Mouse (Mus musculus): ENCODE data around the gene Mink1. TPM values are rescaled to one million over a fixed set of nuclear protein-coding genes. Genes with fewer than 3 reads are reported as not detected.
A peak's percentile ranks its signal among the peaks of the same experiment; 100 is the strongest.

The Mink1 gene
- polyA plus RNA-seq, 1 experiment from 2014 or later: 20.3 TPM

- Histone ChIP-seq H3K4me2 (replicated peaks) (peak overlapping the region; percentile 82), H3K9me3 (replicated peaks) (no peaks in the 10 kb centered on the region), H3K4me3 (replicated peaks) (peak overlapping the region; percentile 74), H3K36me3 (peaks cover 64% of the 10 kb centered on the region), H3K9ac (peak overlapping the region; percentile 89), H3K4me1 (peaks cover 62% of the 10 kb centered on the region), H3K27me3 (no peaks in the 10 kb centered on the region), H3K27ac (replicated peaks) (peak overlapping the region; percentile 99)
- WGBS: 3% methylated on average over 28 of the region's 28 CpGs
- peak; percentile 8; the same call in 1 of the 2 replicates for ATAC-seq (ENCODE audit: insufficient number of reproducible peaks, low FRiP score, low TSS enrichment, low read depth)
Observed at GRCm38 (mm10) chr11:70647716-70648420, 85.2 kb downstream of the Mink1 start.

DNA sequence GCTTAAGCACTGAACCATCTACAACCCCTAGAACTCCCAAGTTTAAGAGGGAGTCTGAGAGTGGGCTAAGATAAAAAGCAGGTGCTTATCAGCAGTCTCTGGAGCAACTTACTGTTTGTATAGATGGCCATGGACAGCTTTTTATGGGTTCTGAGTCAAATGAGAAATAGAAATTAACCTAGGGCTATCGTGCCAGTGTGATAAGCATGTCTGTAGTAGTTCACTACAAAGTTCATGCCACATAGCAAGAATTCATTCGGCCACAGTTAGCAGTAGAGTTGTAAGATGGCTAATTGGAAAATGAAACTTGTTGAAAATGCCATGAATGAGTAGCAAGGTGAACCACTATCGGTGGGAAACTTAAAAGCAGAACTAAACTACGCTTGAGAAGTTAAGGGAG lies 85.8 kb downstream of the Mink1 start:
- 81% methylated on average over 4 of the region's 4 CpGs for WGBS
- ATAC-seq (ENCODE audit: insufficient number of reproducible peaks, low FRiP score, low TSS enrichment, low read depth): no peak
- Histone ChIP-seq H3K4me2 (replicated peaks) (peak overlapping the region; percentile 82), H3K27me3 (no peaks in the 10 kb centered on the region), H3K9me3 (replicated peaks) (no peaks in the 10 kb centered on the region), H3K4me1 (peaks cover 64% of the 10 kb centered on the region), H3K4me3 (replicated peaks) (peak overlapping the region; percentile 74), H3K9ac (peak overlapping the region; percentile 89; the same call in 1 of the 2 replicates), H3K27ac (replicated peaks) (no peak overlapping the region), H3K36me3 (peaks cover 58% of the 10 kb centered on the region)

GRCm38 (mm10) chr11:70649185-70649734 lies 86.6 kb downstream of the Mink1 start:
- H3K36me3 ChIP-seq: peaks cover 51% of the 10 kb centered on the region
- no peaks in the 10 kb centered on the region for H3K27me3 ChIP-seq
- 0 out of 2 replicates have a peak overlapping the region, but pooled peaks have one; percentile 5 for H3K9ac ChIP-seq
- WGBS: 77% methylated on average over 8 of the region's 8 CpGs
- peaks cover 64% of the 10 kb centered on the region for H3K4me1 ChIP-seq
- no peaks in the 10 kb centered on the region for H3K9me3 ChIP-seq (replicated peaks)
- H3K27ac ChIP-seq (replicated peaks): 0 out of 2 replicates have a peak overlapping the region, but pooled peaks have one; percentile 11
- H3K4me2 ChIP-seq (replicated peaks): no peak overlapping the region
- H3K4me3 ChIP-seq (replicated peaks): no peak overlapping the region; the same call in 1 of the 2 replicates
- ATAC-seq (ENCODE audit: insufficient number of reproducible peaks, low FRiP score, low TSS enrichment, low read depth): no peak

GRCm38 (mm10) chr11:70650322-70651175 lies 87.9 kb downstream of the Mink1 start:
- peaks cover 38% of the 10 kb centered on the region for H3K36me3 ChIP-seq
- 0 out of 2 replicates have a peak overlapping the region, but pooled peaks have one; percentile 8 for H3K4me2 ChIP-seq (replicated peaks)
- H3K27ac ChIP-seq (replicated peaks): peak overlapping the region; percentile 69
- H3K9ac ChIP-seq: no peak overlapping the region
- no peaks in the 10 kb centered on the region for H3K9me3 ChIP-seq (replicated peaks)
- peaks cover 59% of the 10 kb centered on the region for H3K4me1 ChIP-seq
- peak overlapping the region; percentile 7; the same call in 1 of the 2 replicates for H3K4me3 ChIP-seq (replicated peaks)
- WGBS: 70% methylated on average over 12 of the region's 12 CpGs
- ATAC-seq (ENCODE audit: insufficient number of reproducible peaks, low FRiP score, low TSS enrichment, low read depth): no peak
- H3K27me3 ChIP-seq: no peaks in the 10 kb centered on the region

GRCm38 (mm10) chr11:70651391-70651790 lies 88.7 kb downstream of the Mink1 start:
- Histone ChIP-seq H3K27ac (replicated peaks) (peak overlapping the region; percentile 69; the same call in 1 of the 2 replicates), H3K36me3 (peaks cover 36% of the 10 kb centered on the region), H3K4me2 (replicated peaks) (no peak overlapping the region), H3K9me3 (replicated peaks) (no peaks in the 10 kb centered on the region), H3K4me1 (peaks cover 59% of the 10 kb centered on the region), H3K4me3 (replicated peaks) (peak overlapping the region; percentile 100; the same call in 1 of the 2 replicates), H3K27me3 (no peaks in the 10 kb centered on the region), H3K9ac (no peak overlapping the region)
- no peak for ATAC-seq (ENCODE audit: insufficient number of reproducible peaks, low FRiP score, low TSS enrichment, low read depth)
- 58% methylated on average over 2 of the region's 2 CpGs for WGBS

DNA sequence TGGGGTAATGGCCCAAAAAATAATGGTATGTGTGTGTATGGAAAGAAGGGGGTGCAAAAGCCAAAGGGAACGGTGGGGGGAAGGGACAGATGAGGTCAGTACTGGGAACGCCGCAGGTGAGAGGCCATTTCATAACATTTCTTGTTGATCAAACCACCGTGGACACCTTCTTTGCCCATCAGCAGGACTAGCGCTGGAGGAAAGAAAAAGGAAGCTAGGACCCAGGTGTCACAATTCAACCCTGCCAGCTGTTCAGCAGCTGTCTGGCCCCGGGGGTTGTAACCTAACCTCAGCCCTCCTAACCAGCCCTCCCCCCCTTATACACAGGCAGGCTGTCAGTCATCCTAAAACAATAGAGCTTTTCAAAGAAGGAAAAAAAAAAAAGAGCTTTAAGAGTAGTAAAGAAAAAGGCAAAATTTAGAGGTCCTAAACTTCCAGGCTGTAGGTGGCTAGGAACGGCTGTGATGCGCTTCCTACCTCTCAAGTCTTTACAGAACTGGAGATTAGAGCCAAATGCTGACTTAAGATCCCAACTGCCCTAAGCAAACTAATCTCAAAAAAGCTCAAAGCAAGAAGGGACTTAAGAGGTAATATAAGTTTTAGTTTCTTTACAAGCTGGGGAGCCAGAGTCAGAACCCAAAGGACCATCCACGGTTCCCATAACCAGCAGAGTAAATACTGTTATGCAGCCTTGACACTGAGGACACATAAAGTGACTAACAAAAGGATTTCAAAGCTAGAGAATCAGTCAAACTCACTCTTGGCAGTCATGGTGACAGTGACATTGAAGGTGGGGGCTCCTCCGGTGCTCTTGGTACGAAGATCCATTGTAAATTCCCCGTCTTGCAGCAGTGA lies 89.6 kb downstream of the Mink1 start:
- Histone ChIP-seq H3K4me1 (peaks cover 68% of the 10 kb centered on the region), H3K9ac (peak overlapping the region; percentile 24; the same call in 1 of the 2 replicates), H3K36me3 (peaks cover 36% of the 10 kb centered on the region), H3K9me3 (replicated peaks) (no peaks in the 10 kb centered on the region), H3K27ac (replicated peaks) (peak overlapping the region; percentile 99), H3K4me2 (replicated peaks) (peak overlapping the region; percentile 91), H3K27me3 (no peaks in the 10 kb centered on the region), H3K4me3 (replicated peaks) (peak overlapping the region; percentile 100)
- WGBS: 32% methylated on average over 12 of the region's 12 CpGs
- no peak for ATAC-seq (ENCODE audit: insufficient number of reproducible peaks, low FRiP score, low TSS enrichment, low read depth)

- Histone ChIP-seq H3K4me3 (replicated peaks) (peak overlapping the region; percentile 100), H3K27ac (replicated peaks) (peak overlapping the region; percentile 99), H3K36me3 (peaks cover 36% of the 10 kb centered on the region), H3K9ac (peak overlapping the region; percentile 99), H3K4me1 (peaks cover 72% of the 10 kb centered on the region), H3K4me2 (replicated peaks) (peak overlapping the region; percentile 91), H3K27me3 (no peaks in the 10 kb centered on the region), H3K9me3 (replicated peaks) (no peaks in the 10 kb centered on the region)
- WGBS: 36% methylated on average over 6 of the region's 6 CpGs
- no peak for ATAC-seq (ENCODE audit: insufficient number of reproducible peaks, low FRiP score, low TSS enrichment, low read depth)
Observed at GRCm38 (mm10) chr11:70652884-70653344, 90.2 kb downstream of the Mink1 start.

DNA sequence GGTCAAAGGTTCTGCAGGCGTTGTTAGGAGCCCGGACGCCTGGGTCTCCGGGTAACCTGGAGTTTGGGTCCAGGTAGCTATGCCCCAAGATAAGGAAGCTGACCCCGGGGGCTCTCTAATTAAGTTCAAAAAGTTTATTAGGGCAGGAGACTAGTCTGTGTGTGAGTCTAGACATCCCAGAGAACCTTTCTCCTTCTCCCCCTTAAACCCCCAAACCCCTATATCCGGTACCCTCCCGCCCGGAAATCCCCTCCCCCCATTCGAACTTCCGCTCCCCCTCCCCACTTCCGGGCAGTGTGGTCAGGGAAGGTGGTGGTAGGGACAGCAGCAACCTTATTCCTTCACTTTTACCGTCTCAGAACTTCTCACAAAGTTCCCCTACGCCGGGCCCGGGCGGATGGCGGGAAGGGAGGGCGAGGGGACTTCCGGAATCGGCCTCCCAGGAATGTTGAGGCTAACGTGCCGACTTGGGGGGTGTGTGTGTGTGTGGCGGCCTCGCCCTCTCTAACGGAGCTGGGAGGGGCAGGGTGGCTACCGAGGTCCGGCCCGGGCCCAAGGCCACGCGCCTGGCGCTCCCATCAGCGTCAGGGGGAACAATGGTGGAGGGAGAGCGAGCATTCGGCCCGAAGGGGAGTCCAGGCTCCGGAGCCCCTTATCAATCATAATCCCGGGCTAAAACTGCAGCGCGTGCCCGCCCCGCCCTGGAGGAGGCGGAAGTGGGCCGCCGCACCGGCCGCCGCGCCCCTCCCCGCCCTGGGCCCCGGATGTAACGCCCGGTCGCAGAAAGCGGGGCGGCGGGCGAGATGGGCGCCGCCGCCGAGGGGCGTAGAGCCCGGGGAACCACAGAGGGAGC lies 90.9 kb downstream of the Mink1 start:
- Histone ChIP-seq H3K4me2 (replicated peaks) (peak overlapping the region; percentile 91), H3K27me3 (no peaks in the 10 kb centered on the region), H3K9ac (peak overlapping the region; percentile 99), H3K9me3 (replicated peaks) (no peaks in the 10 kb centered on the region), H3K36me3 (peaks cover 36% of the 10 kb centered on the region), H3K4me1 (peaks cover 70% of the 10 kb centered on the region), H3K27ac (replicated peaks) (peak overlapping the region; percentile 99), H3K4me3 (replicated peaks) (peak overlapping the region; percentile 100)
- under 1% methylated on average over 63 of the region's 63 CpGs for WGBS
- peak; percentile 40; the same call in 1 of the 2 replicates for ATAC-seq (ENCODE audit: insufficient number of reproducible peaks, low FRiP score, low TSS enrichment, low read depth)

DNA sequence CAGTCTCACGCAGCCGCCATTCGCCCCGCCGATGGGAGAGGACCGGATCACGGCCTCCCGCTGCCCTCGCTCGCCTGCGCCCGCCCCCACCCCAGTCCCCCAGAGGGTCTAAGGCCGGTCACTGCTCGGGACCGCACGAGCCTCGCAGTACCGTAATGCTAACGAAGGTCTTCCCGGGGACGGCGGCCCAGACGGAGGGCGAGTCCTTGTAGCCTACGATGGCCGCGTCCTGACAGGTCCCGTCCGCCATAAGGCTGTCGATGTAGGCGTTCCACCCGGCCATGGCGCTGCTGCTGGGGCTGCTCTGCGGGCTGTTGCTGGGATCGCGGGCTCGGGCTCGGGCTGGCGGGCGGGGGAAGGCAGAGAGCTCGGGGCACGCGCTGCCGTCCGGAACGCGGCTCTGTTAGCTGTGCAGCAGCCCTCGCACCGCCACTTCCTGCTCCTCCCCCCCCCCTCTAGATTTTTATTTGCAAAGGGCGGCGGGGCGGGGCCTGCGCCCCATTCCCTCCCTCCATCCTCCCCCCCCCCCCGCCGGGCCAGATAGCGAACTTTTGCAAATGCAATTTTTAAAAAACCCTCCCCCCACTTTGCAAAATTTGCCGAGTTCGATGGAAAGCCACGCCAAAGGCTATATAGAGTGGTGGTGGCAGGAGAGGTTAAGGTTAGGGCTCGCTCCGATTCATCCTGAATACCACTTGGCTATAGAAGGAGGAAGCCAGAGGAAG lies 91.7 kb downstream of the Mink1 start, which contains the start of gene Pfn1:
Pfn1 (minus strand) TSS at position 447 of the 725 bp plus-strand sequence.
- peak; percentile 52; the same call in 1 of the 2 replicates for ATAC-seq (ENCODE audit: insufficient number of reproducible peaks, low FRiP score, low TSS enrichment, low read depth)
- Histone ChIP-seq H3K9ac (peak within 1 kb of the TSS; percentile 99), H3K4me2 (replicated peaks) (peak within 1 kb of the TSS; percentile 91), H3K4me3 (replicated peaks) (peak within 1 kb of the TSS; percentile 100), H3K36me3 (peaks cover 31% of the 10 kb centered on the region), H3K4me1 (peaks cover 65% of the 10 kb centered on the region), H3K27me3 (no peaks in the 10 kb centered on the region), H3K9me3 (replicated peaks) (no peaks in the 10 kb centered on the region), H3K27ac (replicated peaks) (peak within 1 kb of the TSS; percentile 99)
- under 1% methylated on average over 61 of the region's 61 CpGs for WGBS

All from embryonic facial prominence, embryonic 15.5 days (tissue).